Mouse (Mus musculus) myocyte (in vitro differentiated cells): ENCODE data around the gene Lyst.
"Not testable (repeated sequence)": the region's sequence is repeated elsewhere in the genome, so short reads cannot be mapped to it uniquely, and the experiment has no call there.

Experiments
- SRF ChIP-seq: IDR thresholded peaks from one replicate; pipeline ENCODE4 v1.6.1; 2011; ENCODE audit warnings: low read depth; ENCODE audit not compliant: control insufficient read depth, insufficient read length
- TCF12 ChIP-seq: IDR thresholded peaks from one replicate; pipeline ENCODE4 v1.6.1; 2011; ENCODE audit warnings: mild to moderate bottlenecking, control low read depth; ENCODE audit not compliant: poor library complexity, insufficient read depth, severe bottlenecking

DNA sequence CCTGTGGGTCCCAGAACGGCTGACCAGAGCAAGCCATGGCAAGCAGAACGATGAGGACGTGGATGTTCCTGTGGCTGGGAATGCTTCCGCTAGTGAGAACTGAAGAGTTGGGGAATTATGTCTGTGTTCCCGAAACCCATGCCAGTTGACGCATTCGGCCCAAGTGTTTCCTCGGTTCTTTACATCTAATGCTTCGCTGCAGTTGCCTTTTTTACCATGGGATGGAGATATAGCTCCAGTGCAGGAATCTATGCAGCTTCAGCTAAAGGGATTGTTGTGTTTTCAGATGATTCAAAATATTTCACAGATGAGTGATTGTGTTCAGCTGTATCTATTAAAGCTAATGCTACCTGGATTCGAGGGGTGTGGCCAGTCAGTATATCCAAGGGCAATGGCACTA, 47.1 kb upstream of the Lyst start:
- TF ChIP-seq TCF12, SRF: not testable (repeated sequence)
